Mouse (Mus musculus): ENCODE data around the gene Fam107b. TPM values are rescaled to one million over a fixed set of nuclear protein-coding genes. Genes with fewer than 3 reads are reported as not detected.

Fam107b gene
- polyA plus RNA-seq, 1 experiment from 2014 or later = 18.3 TPM

DNA sequence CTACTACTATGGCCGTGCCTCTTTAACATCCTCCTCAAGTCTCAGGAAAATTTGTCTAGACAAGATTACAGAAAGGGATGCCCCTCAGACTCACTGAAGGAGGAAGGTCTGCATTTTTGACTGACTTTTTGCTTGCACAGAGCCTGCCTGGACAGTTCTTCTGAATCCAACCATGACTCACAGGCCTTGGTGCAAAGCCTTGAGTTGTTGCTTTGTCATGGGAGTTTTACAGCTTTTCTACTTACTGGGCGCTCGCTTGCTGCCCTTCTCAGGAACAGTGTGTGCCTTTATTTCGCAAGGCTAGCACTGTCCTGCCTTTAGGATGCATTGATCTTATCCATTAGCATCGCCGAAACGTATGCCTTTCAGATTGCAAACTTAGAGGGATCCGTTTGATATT, 215.3 kb downstream of the Fam107b start:
- no peaks in the 10 kb centered on the region for H3K27me3 ChIP-seq
- no peaks in the 10 kb centered on the region for H3K4me1 ChIP-seq (replicated peaks)
- no peaks in the 10 kb centered on the region for H3K9me3 ChIP-seq (replicated peaks)
- no peak overlapping the region for H3K4me3 ChIP-seq (replicated peaks)
- 0 out of 2 replicates have a peak, but pooled peaks cover 9% of the 10 kb centered on the region for H3K36me3 ChIP-seq (replicated peaks)
- ATAC-seq (ENCODE audit: insufficient read depth) = no peak
- 64% methylated on average over 8 of the region's 8 CpGs for WGBS (ENCODE audit: insufficient replicate concordance)
- no peak overlapping the region for H3K9ac ChIP-seq
- no peak overlapping the region for H3K4me2 ChIP-seq
- no peak overlapping the region for H3K27ac ChIP-seq (replicated peaks)

DNA sequence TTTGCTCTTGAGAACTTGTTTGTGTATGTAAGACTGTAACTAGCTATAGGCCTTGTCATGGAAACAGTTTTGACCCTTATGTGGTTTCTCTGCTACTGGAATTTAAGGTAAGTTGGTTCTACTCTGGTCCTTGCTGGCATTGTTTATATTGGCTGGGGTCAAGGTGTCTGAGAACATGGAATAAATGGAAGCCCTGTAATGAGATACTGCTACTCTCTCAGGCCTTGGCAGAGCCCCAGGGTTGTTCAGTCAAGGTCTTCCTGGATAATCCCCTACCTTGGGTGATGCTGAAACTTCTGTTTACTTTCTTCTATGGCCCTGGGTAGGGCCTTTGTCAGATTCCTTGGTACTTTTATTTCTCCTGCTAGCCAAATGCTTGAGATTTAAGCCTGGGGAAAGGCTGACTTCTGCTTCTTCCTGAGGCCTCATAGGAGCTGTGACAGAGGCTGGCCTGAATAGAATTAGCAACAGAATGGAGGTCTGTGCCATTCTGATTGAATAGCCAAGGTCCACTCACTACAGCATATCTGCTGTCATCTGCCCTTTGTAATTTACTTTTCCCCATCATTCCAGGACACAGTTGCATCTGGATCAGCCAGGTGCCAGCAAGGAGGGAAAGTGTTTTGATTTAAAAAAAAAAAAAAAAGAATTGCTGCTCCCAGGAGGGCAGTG, 217.6 kb downstream of the Fam107b start:
- H3K4me3 ChIP-seq (replicated peaks) = no peak overlapping the region
- H3K4me2 ChIP-seq = no peak overlapping the region
- H3K27me3 ChIP-seq = no peaks in the 10 kb centered on the region
- H3K9me3 ChIP-seq (replicated peaks) = no peaks in the 10 kb centered on the region
- H3K9ac ChIP-seq = no peak overlapping the region
- H3K4me1 ChIP-seq (replicated peaks) = no peaks in the 10 kb centered on the region
- H3K36me3 ChIP-seq (replicated peaks) = no peaks in the 10 kb centered on the region
- H3K27ac ChIP-seq (replicated peaks) = no peak overlapping the region
- ATAC-seq (ENCODE audit: insufficient read depth) = no peak

DNA sequence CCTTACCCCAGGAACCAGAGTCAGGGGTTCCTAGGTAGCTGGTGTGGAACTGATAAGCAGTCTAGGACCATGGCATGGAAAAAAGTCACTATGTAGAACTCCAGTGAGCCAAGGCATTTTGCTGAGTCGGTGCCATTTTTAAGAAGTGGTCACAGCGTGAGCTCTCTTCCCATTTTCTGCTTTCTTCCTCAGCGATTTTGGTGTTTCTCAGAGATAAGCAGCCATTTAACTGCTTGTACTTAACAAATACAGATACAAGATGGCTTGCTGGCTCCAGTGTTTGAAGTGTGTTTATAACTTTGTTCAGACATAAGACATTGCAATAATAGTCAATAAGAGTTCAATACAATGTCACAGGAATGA, 218.1 kb downstream of the Fam107b start:
- no peaks in the 10 kb centered on the region for H3K36me3 ChIP-seq (replicated peaks)
- H3K4me3 ChIP-seq (replicated peaks) = no peak overlapping the region
- no peaks in the 10 kb centered on the region for H3K27me3 ChIP-seq
- H3K4me2 ChIP-seq = no peak overlapping the region
- H3K9me3 ChIP-seq (replicated peaks) = no peaks in the 10 kb centered on the region
- 19% methylated on average over 3 of the region's 3 CpGs for WGBS (ENCODE audit: insufficient replicate concordance)
- no peak overlapping the region for H3K9ac ChIP-seq
- H3K4me1 ChIP-seq (replicated peaks) = no peaks in the 10 kb centered on the region
- no peak overlapping the region for H3K27ac ChIP-seq (replicated peaks)
- no peak for ATAC-seq (ENCODE audit: insufficient read depth)

DNA sequence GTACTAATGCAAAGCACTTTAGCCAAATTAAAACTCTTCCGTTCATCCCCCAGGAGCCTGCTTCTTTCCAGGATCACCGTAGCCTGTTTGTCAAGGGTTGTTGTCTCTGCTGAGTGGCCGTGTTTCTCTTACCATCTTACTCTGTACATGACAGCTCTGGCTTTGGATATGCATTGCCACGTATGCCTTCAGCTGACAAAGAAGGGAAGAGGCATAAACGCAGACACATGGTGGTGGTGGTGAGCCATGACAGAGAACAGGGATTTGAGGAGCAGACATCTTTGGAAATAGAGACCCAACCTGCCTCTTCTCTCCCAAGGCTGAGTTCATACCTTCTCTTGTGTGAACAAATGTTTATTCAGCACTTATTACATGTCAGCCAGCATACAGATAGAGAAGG, 226.3 kb downstream of the Fam107b start:
- no peaks in the 10 kb centered on the region; the same call in 1 of the 2 replicates for H3K4me1 ChIP-seq (replicated peaks)
- WGBS (ENCODE audit: insufficient replicate concordance) = 65% methylated on average over 5 of the region's 5 CpGs
- H3K4me2 ChIP-seq = no peak overlapping the region
- no peak overlapping the region for H3K9ac ChIP-seq
- no peak overlapping the region for H3K27ac ChIP-seq (replicated peaks)
- no peaks in the 10 kb centered on the region for H3K36me3 ChIP-seq (replicated peaks)
- no peaks in the 10 kb centered on the region for H3K27me3 ChIP-seq
- no peak overlapping the region for H3K4me3 ChIP-seq (replicated peaks)
- no peaks in the 10 kb centered on the region for H3K9me3 ChIP-seq (replicated peaks)
- no peak for ATAC-seq (ENCODE audit: insufficient read depth)

DNA sequence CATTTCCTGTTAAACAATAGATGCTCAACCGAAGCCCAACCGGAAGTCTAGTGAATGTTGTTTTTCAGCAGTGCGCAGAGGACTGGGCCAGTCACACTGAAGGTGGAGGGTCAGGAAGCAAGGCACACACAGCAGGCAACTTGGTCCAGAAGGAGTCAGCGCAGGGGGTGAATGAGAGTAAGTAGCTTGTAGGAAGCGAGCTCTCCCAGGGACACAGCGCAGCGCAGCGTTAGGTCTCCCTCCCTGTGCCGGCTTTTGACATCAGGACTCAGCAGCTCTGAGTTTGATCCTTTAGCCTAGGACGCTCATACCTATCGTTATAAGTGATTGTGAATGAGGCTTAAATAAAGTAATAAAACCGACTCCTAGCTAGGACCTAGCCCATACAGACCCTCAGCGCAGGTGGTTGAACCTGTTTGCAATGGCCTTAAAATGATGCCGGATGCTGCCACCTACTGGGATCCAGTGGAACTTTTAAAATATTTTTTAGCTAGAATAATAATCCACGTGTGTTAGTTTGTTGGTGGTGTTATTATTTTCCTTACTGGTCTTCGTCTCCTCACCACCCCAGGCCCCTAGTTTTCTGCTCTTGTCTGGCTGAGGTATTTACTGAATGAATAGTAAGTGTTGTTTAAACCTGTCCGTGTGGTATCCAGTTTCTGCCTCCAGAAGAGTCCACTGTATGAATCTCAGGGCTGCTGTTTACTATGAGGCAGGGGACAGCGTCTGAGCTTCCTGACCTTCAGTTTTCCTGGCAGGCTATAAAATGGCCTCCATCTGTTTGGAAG, 229.7 kb downstream of the Fam107b start:
- no peaks in the 10 kb centered on the region; the same call in 1 of the 2 replicates for H3K4me1 ChIP-seq (replicated peaks)
- H3K4me3 ChIP-seq (replicated peaks) = peak overlapping the region; percentile 33
- peak; percentile 22; the same call in 1 of the 2 replicates for ATAC-seq (ENCODE audit: insufficient read depth)
- H3K4me2 ChIP-seq = peak overlapping the region; percentile 66
- no peaks in the 10 kb centered on the region for H3K9me3 ChIP-seq (replicated peaks)
- no peaks in the 10 kb centered on the region for H3K36me3 ChIP-seq (replicated peaks)
- H3K9ac ChIP-seq = no peak overlapping the region; the same call in 1 of the 2 replicates
- 5% methylated on average over 18 of the region's 18 CpGs for WGBS (ENCODE audit: insufficient replicate concordance)
- no peak overlapping the region for H3K27ac ChIP-seq (replicated peaks)
- no peaks in the 10 kb centered on the region for H3K27me3 ChIP-seq

DNA sequence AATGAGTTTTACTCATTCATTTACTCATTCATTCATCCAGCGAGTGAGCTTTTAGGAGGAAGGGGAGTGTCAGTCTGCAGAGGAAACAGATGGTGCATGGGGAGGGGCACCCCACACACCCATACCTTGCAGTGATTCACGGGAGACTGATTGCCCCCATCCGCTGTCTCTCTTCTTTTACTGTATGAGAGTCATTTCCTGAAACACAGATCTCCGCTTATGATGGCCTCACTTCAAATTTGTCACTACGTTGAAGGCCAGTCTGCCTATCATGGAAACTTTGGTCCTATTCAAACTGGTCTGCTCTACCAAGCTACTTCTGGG, 230.2 kb downstream of the Fam107b start:
- 33% methylated on average over 5 of the region's 5 CpGs for WGBS (ENCODE audit: insufficient replicate concordance)
- Histone ChIP-seq H3K9me3 (replicated peaks) (no peaks in the 10 kb centered on the region), H3K9ac (no peak overlapping the region), H3K4me1 (replicated peaks) (no peaks in the 10 kb centered on the region; the same call in 1 of the 2 replicates), H3K36me3 (replicated peaks) (no peaks in the 10 kb centered on the region), H3K27me3 (no peaks in the 10 kb centered on the region), H3K4me2 (0 out of 2 replicates have a peak overlapping the region, but pooled peaks have one; percentile 66), H3K27ac (replicated peaks) (no peak overlapping the region), H3K4me3 (replicated peaks) (no peak overlapping the region)
- ATAC-seq (ENCODE audit: insufficient read depth) = no peak

DNA sequence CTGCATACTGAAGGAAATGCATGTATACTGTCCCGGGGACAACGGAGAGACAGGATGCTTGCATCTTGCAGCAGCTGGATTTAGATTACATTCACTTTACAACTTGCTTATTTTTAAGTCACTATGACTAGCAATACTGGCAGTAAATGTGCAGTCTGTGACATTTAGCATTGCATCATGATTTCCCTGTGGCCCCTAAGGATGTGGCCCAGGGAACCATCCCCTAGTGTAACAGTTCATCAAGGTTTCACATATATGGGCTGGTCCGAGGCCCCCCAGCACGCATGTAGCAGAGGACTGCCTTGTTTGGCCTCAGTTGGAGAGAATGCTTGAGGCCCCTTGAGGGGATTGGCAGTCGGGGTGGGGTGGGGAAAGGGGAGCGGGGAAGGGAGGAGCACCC, 235.5 kb downstream of the Fam107b start:
- Histone ChIP-seq H3K4me3 (replicated peaks) (no peak overlapping the region), H3K9me3 (replicated peaks) (no peaks in the 10 kb centered on the region), H3K27me3 (no peaks in the 10 kb centered on the region), H3K27ac (replicated peaks) (no peak overlapping the region), H3K36me3 (replicated peaks) (no peaks in the 10 kb centered on the region), H3K9ac (no peak overlapping the region), H3K4me2 (no peak overlapping the region), H3K4me1 (replicated peaks) (no peaks in the 10 kb centered on the region)
- no peak for ATAC-seq (ENCODE audit: insufficient read depth)
- 59% methylated on average over 6 of the region's 6 CpGs for WGBS (ENCODE audit: insufficient replicate concordance)

DNA sequence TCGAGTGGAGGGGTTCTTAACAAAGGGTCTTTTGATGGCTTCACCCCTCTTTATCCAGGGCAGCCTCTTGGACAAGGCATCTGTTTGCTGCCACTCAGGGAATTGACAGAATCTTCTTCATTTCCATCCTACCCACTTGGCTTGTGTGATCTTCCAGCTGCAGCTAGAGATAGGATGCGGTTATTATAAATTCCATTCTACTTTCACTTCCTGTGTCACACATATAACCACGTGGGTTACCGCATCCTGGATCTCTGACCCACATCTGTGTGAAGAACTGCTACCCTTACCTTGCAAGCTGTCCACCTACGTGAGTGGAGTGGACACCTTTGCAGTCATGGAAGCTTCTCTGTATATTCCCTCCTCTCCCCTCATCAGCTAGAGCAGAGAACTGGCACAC, 240.0 kb downstream of the Fam107b start:
- Histone ChIP-seq H3K4me2 (no peak overlapping the region), H3K4me3 (replicated peaks) (no peak overlapping the region), H3K27me3 (no peaks in the 10 kb centered on the region), H3K4me1 (replicated peaks) (no peaks in the 10 kb centered on the region), H3K9ac (no peak overlapping the region), H3K27ac (replicated peaks) (no peak overlapping the region), H3K36me3 (replicated peaks) (no peaks in the 10 kb centered on the region), H3K9me3 (replicated peaks) (no peaks in the 10 kb centered on the region)
- WGBS (ENCODE audit: insufficient replicate concordance) = 41% methylated on average over 5 of the region's 5 CpGs
- no peak for ATAC-seq (ENCODE audit: insufficient read depth)

DNA sequence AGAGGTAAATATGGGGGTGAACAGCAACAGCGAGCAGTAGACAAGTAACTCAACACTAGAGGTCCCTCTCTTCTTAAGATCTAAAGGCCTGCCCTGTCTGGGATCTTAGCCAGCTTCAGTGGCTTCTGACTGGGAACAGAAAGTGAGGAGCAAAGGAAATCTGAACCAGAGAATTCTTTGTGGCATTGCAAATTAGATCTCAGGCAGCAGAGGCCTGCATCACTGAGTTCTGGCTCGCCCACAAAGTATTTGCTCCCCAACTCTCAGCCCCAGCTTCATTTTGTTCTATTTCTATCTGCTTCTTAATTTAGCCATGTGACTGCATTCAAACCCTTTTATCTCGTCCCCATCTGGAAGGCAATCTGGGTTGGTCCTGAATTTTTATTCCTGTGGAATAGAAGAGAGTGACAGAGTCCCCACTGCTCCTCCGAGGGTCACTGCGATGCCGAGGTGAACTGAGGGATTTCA, 245.9 kb downstream of the Fam107b start:
- Histone ChIP-seq H3K4me2 (no peak overlapping the region), H3K4me1 (replicated peaks) (no peaks in the 10 kb centered on the region), H3K9ac (no peak overlapping the region), H3K4me3 (replicated peaks) (no peak overlapping the region), H3K9me3 (replicated peaks) (no peaks in the 10 kb centered on the region), H3K27ac (replicated peaks) (no peak overlapping the region), H3K36me3 (replicated peaks) (no peaks in the 10 kb centered on the region), H3K27me3 (no peaks in the 10 kb centered on the region)
- 64% methylated on average over 6 of the region's 6 CpGs for WGBS (ENCODE audit: insufficient replicate concordance)
- ATAC-seq (ENCODE audit: insufficient read depth) = no peak

DNA sequence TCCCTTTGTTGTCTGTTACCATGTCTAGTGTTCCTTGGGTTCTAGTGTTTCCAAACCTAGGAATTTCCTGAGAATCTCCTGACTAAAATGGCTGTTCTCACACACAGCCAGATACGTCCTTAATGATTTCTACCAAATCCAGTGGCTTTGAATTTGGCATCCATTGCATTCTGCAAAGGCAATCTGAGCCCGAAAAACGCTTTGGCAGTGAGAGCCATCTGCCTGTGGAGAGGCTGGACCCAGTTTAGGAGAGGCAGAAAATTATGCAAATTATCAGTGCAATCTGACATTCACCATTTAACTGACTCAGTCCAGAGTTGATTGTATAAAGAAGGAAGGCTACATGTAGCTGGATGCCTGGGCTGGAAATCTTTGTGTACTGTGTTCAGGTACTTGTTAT, 247.3 kb downstream of the Fam107b start:
- Histone ChIP-seq H3K9ac (no peak overlapping the region), H3K27ac (replicated peaks) (no peak overlapping the region), H3K4me2 (no peak overlapping the region), H3K36me3 (replicated peaks) (no peaks in the 10 kb centered on the region), H3K9me3 (replicated peaks) (no peaks in the 10 kb centered on the region), H3K4me3 (replicated peaks) (no peak overlapping the region), H3K4me1 (replicated peaks) (no peaks in the 10 kb centered on the region), H3K27me3 (no peaks in the 10 kb centered on the region)
- ATAC-seq (ENCODE audit: insufficient read depth) = no peak
- 54% methylated on average over 3 of the region's 3 CpGs for WGBS (ENCODE audit: insufficient replicate concordance)

DNA sequence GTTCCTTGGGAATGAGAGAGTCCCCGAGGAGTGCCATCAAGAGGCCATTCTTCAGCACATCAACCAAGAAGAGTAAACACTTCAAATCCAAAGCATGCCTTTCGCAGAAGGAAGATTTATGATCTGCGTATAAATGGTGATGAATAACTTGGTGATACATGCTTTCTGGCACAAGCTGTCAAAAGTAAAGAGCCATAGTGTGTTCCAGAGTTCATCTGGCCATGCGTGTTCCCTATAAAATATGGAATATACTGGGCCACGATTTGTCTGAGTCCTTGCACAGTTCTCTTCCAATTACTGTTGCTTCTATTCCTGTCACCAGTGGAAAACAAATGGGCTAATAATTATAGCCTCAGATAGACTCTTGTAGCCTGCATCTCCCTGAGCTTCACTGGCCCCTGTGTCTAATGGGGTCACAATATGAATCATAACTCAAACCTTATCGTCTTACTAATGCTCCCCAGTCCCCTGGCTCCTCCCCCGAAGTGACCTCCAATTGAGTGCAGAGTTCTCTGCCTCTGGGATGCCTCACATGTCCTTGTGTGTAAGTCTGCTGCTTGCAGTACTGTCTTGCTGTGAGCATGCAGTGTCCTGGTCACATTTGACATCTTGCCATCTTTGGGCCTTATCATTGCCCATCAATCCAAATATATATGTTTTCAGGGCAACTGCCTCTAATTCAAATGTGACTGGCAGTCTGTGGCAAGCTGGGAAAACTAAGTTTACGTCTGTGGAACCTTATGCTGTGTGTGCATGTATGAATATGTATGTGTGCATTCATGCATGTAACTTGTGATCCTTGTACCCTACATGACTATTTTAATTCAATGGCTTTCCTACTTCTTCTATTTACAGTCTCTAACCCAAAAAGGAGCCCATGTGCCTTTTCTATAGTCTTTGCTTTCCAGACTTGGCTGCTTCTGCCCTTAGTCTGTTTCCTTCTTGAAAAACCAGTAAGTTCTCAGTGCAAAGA, 252.5 kb downstream of the Fam107b start:
- ATAC-seq (ENCODE audit: insufficient read depth) = no peak
- no peak overlapping the region for H3K4me3 ChIP-seq (replicated peaks)
- no peaks in the 10 kb centered on the region for H3K9me3 ChIP-seq (replicated peaks)
- no peak overlapping the region for H3K9ac ChIP-seq
- H3K27me3 ChIP-seq = no peaks in the 10 kb centered on the region
- H3K36me3 ChIP-seq (replicated peaks) = no peaks in the 10 kb centered on the region
- WGBS (ENCODE audit: insufficient replicate concordance) = 58% methylated on average over 8 of the region's 8 CpGs
- H3K4me2 ChIP-seq = no peak overlapping the region
- no peak overlapping the region for H3K27ac ChIP-seq (replicated peaks)
- no peaks in the 10 kb centered on the region for H3K4me1 ChIP-seq (replicated peaks)
